Mouse (Mus musculus) frontal cortex, postnatal 25 days (tissue): ENCODE results near the gene Rgs16.
"Not testable (repeated sequence)": the region's sequence is repeated elsewhere in the genome, so short reads cannot be mapped to it uniquely, and the experiment has no call there.

Experiments
- DNase-seq, 2 experiments: peaks; one replicate each; pipeline ENCODE4 v3.0.0; 2022; ENCODE audit warnings: low spot score in 2 of 2

Rgs16 gene

DNA sequence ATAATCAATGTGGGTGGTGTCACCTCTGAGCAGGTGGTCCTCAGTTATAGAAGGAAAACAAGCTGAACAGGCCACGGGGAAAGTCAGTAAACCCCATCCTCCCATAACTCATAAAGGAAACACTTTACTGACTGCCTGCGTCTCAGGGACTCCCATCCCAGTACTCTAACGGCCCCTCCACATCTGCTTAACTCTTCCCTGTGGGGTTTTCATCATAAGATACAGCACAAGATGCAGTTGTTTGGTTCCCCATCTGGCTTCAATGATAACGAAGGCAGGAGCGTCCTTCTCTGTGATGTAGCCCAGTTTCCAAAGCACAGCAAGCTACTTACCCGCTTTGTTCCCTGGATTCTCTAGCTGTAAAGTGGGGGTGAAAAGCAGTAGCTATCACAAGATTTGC, 9.9 kb downstream of the Rgs16 start:
- no peak for DNase-seq

DNA sequence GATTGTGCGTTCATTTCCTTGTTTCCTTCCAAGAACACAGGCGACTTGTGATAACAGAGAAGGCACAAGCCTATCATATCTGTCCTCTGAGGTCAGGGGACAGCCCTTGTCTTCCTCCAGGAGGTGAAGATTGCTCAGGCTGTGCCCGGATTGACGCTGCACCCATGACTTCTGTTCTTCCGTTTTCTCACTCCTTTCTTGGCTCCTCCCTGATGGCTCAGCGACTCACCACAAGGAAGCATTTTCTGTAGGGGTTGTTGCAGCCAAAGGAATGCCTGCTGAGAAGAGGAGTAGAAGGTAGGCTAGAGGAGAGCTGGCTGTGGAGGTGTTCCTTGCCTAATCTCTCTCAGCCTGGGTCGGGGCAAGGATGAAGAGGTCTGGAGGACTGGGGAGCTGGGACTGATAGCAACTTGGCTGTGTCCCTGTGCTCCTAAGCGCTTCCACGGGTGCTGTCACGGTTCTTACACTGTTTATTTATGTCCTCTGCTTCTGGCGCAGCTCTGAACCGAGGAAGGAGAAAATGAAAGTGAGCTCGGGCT, 11.7 kb downstream of the Rgs16 start:
- no peak for DNase-seq

DNA sequence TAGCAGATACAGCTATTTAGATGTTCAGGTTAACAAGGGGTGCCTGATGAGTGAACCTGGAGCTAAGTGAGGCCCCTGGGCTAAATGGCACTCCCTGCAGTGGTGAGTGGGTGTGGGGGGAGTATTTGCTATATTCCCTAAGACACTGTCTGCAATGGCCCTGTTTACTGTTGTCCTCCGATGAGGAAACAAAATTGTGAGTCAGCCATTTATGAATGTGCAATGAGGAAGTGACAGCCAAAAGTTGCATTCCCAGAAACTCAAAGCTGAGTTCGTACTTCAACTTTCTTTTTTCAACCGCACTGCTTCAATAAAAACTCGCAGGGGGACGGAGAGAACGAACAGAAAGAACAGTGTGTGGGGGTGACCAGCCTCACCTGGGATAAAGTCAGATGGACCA, 12.4 kb downstream of the Rgs16 start:
- DNase-seq: no peak

DNA sequence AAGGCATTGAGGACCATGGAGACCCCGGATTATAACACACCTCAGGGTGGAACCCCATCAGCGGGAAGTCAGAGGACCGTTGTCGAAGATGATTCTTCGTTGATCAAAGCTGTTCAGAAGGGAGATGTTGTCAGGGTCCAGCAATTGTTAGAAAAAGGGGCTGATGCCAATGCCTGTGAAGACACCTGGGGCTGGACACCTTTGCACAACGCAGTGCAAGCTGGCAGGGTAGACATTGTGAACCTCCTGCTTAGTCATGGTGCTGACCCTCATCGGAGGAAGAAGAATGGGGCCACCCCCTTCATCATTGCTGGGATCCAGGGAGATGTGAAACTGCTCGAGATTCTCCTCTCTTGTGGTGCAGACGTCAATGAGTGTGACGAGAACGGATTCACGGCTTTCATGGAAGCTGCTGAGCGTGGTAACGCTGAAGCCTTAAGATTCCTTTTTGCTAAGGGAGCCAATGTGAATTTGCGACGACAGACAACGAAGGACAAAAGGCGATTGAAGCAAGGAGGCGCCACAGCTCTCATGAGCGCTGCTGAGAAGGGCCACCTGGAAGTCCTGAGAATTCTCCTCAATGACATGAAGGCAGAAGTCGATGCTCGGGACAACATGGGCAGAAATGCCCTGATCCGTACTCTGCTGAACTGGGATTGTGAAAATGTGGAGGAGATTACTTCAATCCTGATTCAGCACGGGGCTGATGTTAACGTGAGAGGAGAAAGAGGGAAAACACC, 13.7 kb downstream of the Rgs16 start:
- no peak for DNase-seq

DNA sequence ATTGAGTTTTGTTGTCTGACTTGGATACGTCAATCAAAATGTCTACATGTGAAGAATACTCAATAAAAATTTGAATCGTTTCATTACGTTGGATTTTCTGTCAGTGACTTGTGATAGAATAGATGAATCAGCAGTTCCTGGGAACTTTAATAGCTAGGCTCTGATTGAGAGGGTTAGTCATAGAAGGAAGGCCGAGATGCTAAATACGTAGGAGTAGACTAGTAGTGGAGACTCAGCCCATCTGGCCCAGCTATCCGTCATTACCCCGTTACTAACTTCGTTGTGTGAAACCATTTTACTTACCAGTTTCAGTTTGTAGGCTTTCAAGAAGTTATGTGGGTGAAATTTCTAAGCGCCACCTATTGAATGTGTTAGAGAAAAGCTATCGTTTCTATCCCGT, 24.0 kb downstream of the Rgs16 start:
- DNase-seq: no peak

DNA sequence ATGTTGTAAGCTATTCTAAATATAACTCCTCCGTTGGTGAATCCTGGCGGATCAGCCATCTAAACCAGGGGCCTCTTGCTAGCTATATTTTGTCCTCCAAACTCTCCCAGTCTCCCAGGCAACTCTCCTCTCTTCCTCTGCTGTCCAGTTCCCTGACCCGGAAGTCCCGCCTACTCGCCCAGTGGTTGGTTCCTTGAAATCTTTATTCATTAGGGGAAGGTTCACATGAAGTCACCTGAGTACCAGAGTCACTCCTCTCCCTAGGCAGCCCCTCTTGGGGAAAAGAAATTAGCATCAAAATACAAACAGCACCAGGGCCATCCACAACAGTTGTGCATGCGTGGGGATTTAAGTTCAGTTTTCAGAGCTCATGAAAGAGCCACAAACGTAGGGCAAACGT, 26.1 kb downstream of the Rgs16 start:
- no peak for DNase-seq

DNA sequence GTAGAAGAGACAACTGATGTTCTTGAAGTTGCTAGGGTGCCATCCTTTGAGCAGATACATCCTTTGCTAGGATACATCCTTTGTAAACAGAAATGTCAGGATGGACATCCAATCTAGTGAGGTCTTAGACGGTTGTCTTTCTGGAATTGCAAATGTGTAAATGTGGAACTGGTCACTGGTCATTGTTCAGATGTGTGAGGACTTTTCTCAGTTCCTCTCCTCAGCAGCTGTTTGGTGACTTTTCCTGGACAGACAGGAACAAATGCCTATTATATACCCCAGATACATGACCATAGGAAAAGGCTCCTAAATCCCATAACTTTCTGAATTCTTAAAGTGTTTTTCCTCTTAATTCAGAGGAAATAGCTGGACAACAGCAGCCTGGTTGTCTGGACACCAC, 27.1 kb downstream of the Rgs16 start:
- no peak for DNase-seq

DNA sequence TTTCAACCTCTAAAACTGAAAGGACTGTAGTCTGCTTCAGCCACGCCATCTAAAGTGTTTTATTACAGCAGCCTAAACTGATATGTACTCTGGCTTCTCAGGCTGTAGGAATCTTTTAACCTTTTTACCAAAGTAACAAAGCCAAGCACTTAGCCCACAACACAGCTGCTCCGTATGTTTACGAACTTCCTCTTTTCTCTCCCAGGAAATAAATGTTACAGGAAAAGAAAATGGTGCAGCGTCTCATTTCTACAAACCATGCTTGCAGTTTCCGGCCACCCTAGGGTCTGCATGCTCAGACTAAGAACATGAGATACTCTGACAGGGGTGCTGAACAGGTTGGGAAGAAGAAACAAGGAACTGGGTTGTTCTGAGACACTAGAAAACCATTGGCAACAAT, 28.3 kb downstream of the Rgs16 start:
- DNase-seq: no peak

DNA sequence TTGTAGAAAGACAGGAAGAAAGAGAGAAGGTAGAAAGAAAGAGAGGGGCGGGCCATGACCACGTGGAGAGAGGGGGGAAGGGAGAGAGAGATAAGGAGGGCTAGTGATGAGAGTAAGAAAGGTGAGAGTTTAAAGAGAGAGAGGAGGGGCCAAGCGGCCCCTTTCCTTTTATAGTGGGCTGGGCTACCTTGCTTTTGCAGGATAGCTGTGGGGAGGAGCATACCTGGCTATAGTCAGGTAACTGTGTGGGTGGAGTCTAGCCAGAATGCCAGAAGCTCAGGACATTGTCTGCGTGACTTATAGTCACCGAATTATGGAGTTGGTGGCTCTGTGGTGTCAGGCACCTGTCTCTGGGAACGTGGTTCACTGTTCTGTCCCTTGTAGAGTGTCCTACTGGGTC, 29.4 kb downstream of the Rgs16 start:
- not testable (repeated sequence) for DNase-seq

DNA sequence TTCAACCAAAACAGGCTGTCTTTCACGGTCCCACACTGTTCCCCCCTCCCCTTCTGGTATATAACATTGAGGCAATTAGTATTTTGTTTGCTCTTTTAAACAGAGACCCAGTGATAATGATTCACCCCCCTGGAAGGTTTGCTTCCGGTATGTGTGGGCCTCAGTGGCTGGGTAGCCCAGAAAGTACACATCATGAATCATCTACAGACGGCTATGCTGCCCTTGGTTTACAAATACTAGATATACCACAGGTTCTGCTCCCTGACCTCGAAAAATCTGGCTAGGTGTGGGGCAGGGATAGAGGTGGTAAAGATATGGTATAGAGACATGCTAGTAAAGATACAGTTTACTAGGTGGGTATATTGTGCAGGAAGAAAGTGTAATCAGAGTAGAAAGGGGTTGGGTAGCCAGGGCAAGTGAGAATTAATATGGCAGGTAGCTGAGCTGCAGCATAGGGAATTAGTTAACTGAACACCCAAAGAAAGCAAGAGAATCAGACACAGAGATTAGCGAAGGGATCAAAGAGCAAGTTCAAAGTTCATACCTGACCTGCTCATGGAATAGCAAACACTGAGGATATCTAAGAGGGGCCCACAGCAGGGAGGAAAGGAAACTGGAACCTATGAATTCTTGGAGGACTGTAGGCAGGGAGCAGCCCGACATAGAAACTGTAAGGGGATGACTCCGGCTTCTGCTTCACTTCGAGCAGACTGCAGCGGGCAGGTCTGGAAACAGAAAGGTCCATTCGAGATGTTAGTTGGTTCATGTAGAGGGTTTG, 30.0 kb downstream of the Rgs16 start:
- no peak for DNase-seq

DNA sequence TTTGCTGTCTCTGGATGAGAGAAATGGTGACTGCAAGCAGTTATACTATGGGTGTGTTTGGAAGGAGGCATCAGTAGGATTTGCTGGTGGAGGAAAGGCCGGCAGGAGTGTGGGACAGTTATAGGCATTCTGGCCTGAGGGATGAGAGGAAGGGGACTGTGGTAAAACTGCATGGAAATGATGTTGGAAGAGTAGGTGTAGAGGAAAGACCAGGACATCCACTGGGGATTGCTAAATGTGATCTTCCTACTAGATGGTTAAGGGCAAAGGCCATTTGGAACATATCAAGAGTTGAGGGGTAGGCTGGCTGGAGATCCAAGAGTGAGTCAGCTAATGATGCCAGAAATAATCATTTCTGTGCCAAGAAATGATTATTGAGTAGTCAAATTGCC, 30.6 kb downstream of the Rgs16 start:
- DNase-seq: no peak

DNA sequence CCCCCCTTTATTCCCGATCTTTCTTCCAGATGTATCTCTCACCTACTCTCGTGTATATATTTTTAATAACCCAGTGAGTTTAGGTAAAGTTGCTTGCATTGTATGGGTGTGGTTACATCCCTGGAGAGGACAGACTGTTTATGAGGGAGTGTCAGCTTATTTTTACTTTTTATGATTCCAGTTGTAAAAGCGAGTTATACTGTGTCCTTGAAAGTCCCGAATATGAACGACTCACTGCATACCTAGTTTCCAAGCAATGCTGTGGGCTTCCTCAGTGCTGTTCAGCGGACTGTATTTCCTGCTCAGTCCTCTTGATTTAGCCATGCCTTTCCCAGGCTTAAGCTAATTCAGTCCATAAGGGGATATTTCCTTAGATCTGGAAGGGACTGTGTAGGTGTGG, 35.0 kb downstream of the Rgs16 start:
- DNase-seq: no peak

DNA sequence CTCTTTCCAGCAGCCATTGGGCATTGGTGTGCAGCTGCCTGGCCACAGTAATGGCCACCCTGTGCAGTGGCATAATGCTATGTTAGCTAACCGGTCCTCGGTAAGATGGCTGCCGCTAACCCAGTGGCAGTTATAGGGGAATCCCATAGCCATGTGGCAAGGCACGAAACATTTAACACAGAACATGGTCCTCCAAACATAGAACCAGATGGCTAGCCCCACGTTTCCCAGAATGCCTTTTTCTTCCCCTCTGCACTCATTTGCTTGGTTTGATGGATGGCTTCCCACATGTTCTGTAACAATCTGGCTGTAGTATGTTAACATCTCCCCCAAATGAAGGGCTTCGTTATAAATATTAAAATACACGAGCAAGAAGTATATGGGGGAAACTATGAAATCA, 36.1 kb downstream of the Rgs16 start:
- no peak for DNase-seq

DNA sequence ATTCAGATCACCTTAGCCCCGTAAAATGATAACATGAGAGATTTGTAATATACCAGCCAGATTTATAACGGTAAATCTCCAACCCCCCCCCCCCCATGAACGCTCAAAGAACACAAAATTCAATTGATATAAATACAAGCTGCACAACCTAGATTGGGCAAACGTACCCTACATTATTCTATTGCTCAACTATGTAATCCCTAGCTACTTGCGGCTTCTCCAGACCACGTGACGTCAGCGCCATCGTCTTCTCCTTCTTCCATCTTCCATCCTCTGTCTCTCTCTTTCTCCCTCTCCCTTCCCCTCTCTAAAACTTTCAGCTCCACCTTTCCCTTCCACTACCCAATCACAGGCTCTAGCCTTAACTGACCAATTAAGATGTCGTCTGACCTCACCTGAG, 38.1 kb downstream of the Rgs16 start:
- DNase-seq: no peak

DNA sequence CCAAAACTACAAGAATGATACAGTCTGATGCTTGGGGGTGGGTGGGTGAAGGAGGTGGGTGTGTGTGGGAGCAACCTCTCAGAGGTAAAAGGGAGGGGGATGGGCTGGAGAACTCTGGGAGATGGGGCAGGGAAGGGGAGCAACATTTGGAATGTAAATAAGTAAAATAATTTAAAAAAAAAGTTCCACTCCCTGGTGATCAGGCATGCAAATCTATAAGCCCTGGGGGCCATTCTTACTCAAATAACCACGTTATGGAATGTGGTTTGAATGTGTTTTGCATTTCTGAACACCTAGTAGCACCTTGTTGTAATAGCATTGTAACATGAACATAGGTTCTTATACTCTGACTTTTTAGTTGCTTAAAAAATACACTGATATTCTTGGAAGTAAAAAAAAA, 43.2 kb downstream of the Rgs16 start:
- no peak for DNase-seq

DNA sequence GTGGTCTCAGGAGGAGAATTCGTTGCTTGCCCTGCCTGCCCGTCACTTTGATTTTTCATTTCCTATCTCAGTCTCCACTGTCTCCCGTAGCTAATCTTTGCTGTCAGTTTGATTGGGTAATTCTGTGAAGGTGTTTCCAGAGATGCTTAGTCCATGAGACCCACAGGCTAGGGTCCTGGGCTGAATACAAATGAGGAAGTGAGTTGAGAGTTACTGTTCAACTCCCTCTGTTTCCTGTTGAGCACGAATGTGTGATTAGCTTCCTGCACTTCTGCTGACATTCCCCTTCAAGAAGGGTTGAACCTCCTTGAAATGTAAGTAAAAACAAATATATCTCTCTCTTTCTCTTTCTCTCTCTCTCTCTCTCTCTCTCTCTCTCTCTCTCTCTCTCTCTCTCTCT, 45.5 kb downstream of the Rgs16 start:
- DNase-seq: no peak

DNA sequence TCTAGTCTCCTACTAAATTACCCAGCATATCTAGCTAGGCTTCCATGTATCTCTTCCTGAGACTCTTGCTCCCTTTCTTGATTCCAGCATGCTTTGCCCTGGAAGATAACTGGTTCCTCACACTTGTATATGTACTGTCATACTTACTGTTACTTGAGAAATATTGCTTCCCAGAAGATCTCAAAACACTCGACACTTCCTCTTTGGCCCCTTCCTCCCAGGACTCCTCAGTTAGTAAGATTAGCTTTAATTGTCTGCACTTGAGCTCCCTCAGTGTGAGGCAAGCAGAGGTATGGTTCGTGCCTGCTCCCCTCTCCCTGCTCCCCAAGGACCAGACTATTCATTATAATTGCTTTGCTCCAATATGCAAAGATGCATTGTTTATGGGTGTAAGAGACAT, 50.6 kb downstream of the Rgs16 start:
- DNase-seq: no peak

DNA sequence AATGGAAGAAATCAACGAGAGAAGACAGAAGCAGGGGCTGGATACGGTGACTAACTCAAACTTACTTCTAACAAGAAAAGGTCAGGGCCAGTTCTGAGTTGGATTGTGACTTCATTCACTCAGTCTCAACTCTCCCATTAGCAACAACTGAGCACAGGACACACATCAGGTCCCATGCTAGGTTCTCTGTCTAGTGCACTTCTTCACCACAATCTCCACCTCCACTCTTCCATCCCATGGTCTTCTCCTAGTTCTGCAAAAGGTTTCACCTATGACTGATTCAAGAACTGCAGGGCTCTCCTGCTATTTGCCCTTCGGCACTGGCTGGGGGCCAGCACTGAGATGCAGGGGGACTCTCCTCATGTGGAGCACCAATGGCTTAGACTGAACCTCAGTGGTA, 54.1 kb downstream of the Rgs16 start:
- DNase-seq: no peak
